Mouse (Mus musculus) right cerebral cortex, postnatal 10 days (tissue): Measurements from ENCODE around the gene Gnat1.

Experiments
- DNase-seq, 2 experiments: peaks; one replicate each; pipeline ENCODE4 v3.0.0; 2021; ENCODE audit warnings: low spot score in 2 of 2

Gnat1 gene

GRCm38 (mm10) chr9:107645577-107645976, 33.9 kb downstream of the Gnat1 start:
- peak; percentile 75 to 88 for DNase-seq

GRCm38 (mm10) chr9:107645153-107645510, 34.4 kb downstream of the Gnat1 start:
- DNase-seq: no peak

- DNase-seq: peak; percentile 91 to 94
Observed at GRCm38 (mm10) chr9:107644495-107645152, 34.9 kb downstream of the Gnat1 start.

DNA sequence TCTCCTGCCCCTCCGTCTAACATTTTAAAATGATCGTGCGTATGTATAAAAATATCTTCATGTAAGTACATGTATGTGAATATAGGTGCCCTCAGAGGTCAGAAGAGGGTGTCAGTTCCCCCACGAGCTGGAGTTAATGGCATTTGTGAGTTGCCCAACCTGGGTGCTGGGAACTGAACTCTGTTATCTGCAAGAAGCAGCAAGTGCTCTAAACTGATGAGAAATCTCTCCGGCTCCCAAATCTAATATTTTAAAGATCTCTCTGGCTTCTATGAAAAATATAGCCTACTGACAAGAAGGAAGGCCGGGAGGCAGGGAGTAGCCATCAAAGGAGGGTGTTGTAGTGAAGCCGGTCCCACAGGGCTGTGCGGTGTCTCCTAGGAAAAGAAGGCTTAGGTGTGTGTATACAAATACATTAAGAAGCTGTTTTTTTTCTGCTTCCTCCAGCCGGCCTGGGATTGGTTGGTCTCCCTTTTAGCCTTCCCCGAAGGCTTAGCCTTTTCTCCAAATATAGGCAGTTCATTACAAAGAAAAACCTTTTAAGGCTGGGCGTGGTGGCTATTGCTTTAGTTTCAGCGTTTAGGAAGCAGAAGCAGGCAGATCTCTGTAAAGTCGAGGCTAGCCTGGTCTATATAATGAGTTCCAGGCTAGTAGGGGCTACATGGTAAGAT, 35.8 kb downstream of the Gnat1 start:
- DNase-seq: no peak

GRCm38 (mm10) chr9:107641666-107642065, 37.8 kb downstream of the Gnat1 start:
- DNase-seq: no peak

GRCm38 (mm10) chr9:107640257-107640772, 39.2 kb downstream of the Gnat1 start:
- peak; percentile 50 to 58 for DNase-seq

GRCm38 (mm10) chr9:107637070-107637469, 42.4 kb downstream of the Gnat1 start:
- DNase-seq: no peak

DNA sequence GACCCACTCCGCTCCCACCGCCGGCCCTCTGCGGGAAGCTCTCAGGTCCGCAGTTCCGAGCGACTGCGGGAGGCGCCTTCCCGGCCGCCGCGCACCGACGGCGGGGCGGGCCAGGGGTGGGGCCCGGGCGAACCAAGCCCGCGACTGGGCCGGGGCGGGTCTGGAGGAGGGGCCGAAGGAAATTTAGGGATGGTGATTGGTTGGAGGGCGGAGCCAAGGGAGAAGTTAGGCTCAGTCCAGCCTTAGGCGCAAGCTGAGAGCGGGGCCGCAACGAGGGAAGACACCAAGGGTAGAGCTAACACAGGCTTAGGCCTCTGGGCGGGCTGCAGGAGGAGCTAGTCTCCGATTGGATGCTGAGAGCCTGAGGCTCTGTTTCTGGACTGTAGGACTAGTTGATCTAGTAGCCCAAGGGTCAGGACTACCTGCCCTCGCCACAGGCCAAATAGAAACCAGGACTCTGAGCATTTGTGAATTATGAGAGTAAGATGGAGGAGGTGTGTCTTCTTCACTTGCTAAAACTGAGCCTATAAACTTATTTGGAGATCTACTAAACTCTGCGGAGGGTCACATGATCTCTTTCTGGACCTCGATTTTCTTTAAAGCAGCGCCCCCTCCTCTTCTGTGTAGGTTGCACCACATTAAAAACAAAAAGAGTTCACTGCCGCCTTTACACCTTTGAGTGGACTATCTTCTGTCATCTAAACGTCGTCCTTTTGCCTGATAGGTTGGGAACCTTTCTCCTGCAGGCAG, 44.1 kb downstream of the Gnat1 start, which contains the start of gene Gnai2:
Gene Gnai2, minus strand, starts transcription at position 89 of the 750 bp plus-strand sequence.
- DNase-seq: peak; percentile 96

DNA sequence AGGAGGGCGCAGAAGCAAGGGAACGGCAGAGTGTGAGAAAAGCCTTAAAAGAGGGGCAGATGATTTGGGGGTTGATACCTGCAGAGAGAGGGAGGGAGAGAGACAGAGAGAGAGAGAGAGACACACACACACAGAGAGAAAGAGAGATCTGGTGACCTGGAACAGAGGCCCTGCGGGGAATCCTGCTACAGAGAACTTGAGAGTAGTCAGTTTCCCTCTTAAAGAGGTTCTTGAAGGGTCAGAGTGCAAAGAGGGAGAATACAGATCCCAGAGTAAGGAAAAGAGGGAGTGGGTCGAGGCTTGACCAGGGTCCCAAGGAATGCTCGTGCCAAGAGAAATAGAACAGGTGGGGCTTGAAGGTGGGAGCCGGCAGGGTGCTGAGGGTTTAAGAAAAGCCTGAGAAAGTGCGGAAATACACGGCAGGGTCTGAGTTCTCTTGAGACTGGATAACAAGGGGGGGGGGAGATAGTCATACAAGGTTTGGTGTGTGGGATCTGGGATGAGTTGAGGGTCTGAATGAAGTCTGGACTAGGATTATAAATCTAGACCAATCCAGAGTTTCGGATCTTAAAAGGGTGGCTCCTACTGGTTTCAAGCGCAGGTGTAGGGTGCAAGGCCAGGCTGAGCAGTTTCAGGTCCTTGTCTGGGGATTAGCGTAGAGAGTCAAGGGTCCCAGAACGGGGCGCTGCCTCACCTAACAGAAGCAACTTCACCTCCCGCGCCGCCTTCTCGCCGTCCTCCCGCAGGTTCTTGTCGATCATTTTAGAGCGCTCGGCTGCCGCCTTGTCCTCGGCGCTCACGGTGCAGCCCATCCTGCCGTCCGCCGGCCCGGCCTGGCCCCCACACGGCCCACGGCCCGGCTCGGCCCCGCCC, 44.9 kb downstream of the Gnat1 start:
- no peak for DNase-seq

GRCm38 (mm10) chr9:107633661-107634405, 45.7 kb downstream of the Gnat1 start:
- peak; percentile 60 for DNase-seq

GRCm38 (mm10) chr9:107633091-107633660, 46.3 kb downstream of the Gnat1 start:
- peak; percentile 87 to 89 for DNase-seq

DNA sequence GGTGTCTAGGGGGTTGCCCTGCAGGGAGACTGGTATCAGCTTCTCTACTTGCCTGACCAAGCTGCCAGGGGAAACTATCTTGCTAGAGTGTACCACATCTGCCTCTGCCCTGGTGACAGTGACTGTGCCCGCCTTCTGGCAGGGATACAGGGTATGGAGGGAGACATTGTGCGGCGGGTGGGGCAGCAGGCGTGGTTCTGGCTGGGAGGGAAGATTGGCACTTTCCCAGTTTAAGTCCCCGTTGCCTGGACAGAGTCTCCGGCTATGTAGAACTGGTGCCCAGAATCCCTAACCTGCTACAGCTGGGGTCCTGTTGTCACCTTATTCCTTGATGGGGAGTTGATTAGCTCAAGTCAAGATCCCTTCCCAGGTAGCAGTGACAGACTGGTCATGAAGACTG, 47.0 kb downstream of the Gnat1 start:
- DNase-seq: peak; percentile 64 to 68

DNA sequence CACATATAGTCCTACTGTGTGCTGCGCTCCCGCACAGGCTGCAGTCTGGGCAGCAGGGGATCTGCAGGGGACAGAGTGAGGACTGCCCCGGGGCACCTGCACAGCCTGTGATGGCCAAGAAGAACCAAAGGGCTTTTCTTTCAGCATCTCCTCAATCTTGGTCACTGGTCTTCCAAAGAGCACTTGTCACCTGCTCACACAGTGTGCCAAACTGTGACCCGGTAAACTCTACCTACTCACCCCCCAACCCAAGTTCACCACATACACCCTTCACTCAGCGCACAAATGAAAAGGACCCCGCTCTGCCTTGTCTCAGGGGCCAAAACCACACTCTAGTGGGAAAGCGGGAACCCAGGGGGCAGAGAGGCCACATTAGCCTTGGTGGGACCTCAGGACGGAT, 47.7 kb downstream of the Gnat1 start:
- no peak for DNase-seq

- no peak for DNase-seq
Observed at GRCm38 (mm10) chr9:107631311-107631826, 48.1 kb downstream of the Gnat1 start.

DNA sequence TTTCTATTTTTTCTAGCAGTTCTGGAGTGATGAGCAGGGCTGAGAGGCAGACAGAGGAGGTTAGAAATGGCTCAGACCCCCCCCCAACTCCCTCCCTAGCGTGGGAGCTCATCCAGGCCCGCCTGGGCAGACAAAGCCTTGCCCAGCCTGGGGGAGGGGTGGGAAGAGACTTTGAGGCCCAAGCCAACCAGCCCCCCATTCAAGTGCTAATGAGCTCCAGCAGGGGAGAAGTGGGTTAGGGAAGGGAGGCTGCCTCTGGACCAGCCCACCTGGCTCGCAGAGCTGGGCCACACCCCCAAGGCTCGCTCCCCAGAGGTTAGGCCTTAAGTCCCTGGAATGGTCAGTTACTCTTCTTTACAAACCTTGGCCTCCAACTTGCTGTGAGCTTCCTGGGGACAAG, 48.9 kb downstream of the Gnat1 start:
- peak; percentile 86 to 88 for DNase-seq

- DNase-seq: peak; percentile 65 to 66
Observed at GRCm38 (mm10) chr9:107629901-107630425, 49.5 kb downstream of the Gnat1 start.

GRCm38 (mm10) chr9:107629411-107629730, 50.1 kb downstream of the Gnat1 start:
- no peak for DNase-seq

- DNase-seq: no peak
Observed at GRCm38 (mm10) chr9:107628721-107629410, 50.6 kb downstream of the Gnat1 start.
